Comparison of ENCODE assay signal across 8 mouse cellular contexts in genomic region chr15:89591317-89591716, GRCm38 (mm10). TPM values are rescaled to one million over a fixed set of nuclear protein-coding genes. Genes with fewer than 3 reads are reported as not detected.
DNase-seq lines count a peak whose midpoint lies in the region; ATAC-seq and TF ChIP-seq lines count a peak whose summit lies in the region.

No protein-coding gene starts in this region.

- H3K79me2 ChIP-seq in myocyte (ENCODE audit: control insufficient read depth, insufficient read depth) = no peaks in the 10 kb centered on the region

- ATAC-seq in intestine, postnatal 0 days = peak; percentile 29; the same call in 1 of the 2 replicates

- no peak for TF ChIP-seq POLR2A in myocyte (IDR thresholded peaks at IDR 0.05; ENCODE audit: insufficient read length, low read depth)

- no peak overlapping the region for H3K27ac ChIP-seq in intestine, postnatal 0 days (ENCODE audit: low read depth, low read length)

- no peaks in the 10 kb centered on the region for H3K27me3 ChIP-seq in intestine, postnatal 0 days (replicated peaks; ENCODE audit: control insufficient read depth, insufficient read depth, low read length)
- H3K27me3 ChIP-seq in myocyte (ENCODE audit: control insufficient read depth, insufficient read depth, insufficient read length) = peaks cover 3% of the 10 kb centered on the region

- peak; percentile 27 for DNase-seq in embryo, embryonic 10 days (ENCODE audit: low spot score)
- no peak for DNase-seq in embryo, embryonic 9.5 days (ENCODE audit: extremely low spot score)
- peak; percentile 16 for DNase-seq in right cerebral cortex, adult 18-20 months
- DNase-seq in right cerebral cortex, postnatal 25 days = no peak
- no peak for DNase-seq in gastrocnemius, adult 8-10 months (ENCODE audit: low spot score in 2 of 2)
- DNase-seq in spleen, postnatal 14 days (ENCODE audit: low spot score in 2 of 2) = no peak

- peaks cover 11% of the 10 kb centered on the region; the same call in 1 of the 2 replicates for H3K36me3 ChIP-seq in intestine, postnatal 0 days (ENCODE audit: control insufficient read depth, insufficient read depth)
- H3K36me3 ChIP-seq in myocyte (ENCODE audit: control insufficient read depth, insufficient read depth) = peaks cover 6% of the 10 kb centered on the region

- peak overlapping the region; percentile 1 for H3ac ChIP-seq in myocyte (ENCODE audit: control insufficient read depth, insufficient read length)

- peak overlapping the region; percentile 72 for H3K9ac ChIP-seq in intestine, postnatal 0 days (ENCODE audit: low read depth, low read length)

- H3K4me1 ChIP-seq in intestine, postnatal 0 days (replicated peaks; ENCODE audit: control insufficient read depth, insufficient read depth, low read length) = no peaks in the 10 kb centered on the region; the same call in 1 of the 2 replicates

- 2% methylated on average over 30 of the region's 30 CpGs for WGBS in intestine, postnatal 0 days

- TF ChIP-seq CTCF in intestine, postnatal 0 days (IDR thresholded peaks at IDR 0.05; ENCODE audit: low read depth) = no peak

- H3K9me3 ChIP-seq in intestine, postnatal 0 days (ENCODE audit: control insufficient read depth) = no peaks in the 10 kb centered on the region

- H3K4me2 ChIP-seq in intestine, postnatal 0 days (replicated peaks; ENCODE audit: low read depth) = peak overlapping the region; percentile 74
- H3K4me2 ChIP-seq in myocyte (ENCODE audit: low read depth) = peak overlapping the region; percentile 85

- H3K4me3 ChIP-seq in intestine, postnatal 0 days (ENCODE audit: low read depth, low read length) = peak overlapping the region; percentile 71
- peak overlapping the region; percentile 51 for H3K4me3 ChIP-seq in myocyte

TF ChIP-seq in myocyte, 11 proteins besides CTCF, POLR2A, EP300 and RAD21:
- TF ChIP-seq MYOG (IDR thresholded peaks at IDR 0.05; ENCODE audit: control insufficient read depth in 1 of 3, insufficient read depth in 1 of 3, insufficient read length in 2 of 3, low read depth in 2 of 3) = no peak
- no peak for TF ChIP-seq SRF (IDR thresholded peaks at IDR 0.05; ENCODE audit: control insufficient read depth, insufficient read length, low read depth)
- TF ChIP-seq MAX (IDR thresholded peaks at IDR 0.05; ENCODE audit: low read depth) = no peak
- no peak for TF ChIP-seq E2F4 (IDR thresholded peaks at IDR 0.05; ENCODE audit: insufficient read depth)
- TF ChIP-seq USF1 (IDR thresholded peaks at IDR 0.05; ENCODE audit: low read depth) = no peak
- TF ChIP-seq REST (IDR thresholded peaks at IDR 0.05; ENCODE audit: insufficient read depth, insufficient read length) = no peak
- TF ChIP-seq CEBPB (IDR thresholded peaks at IDR 0.05; ENCODE audit: insufficient read depth, poor library complexity, severe bottlenecking) = no peak
- no peak for TF ChIP-seq POLR2AphosphoS2 (IDR thresholded peaks at IDR 0.05; ENCODE audit: insufficient read length, low read depth)
- TF ChIP-seq MYOD1 (IDR thresholded peaks at IDR 0.05; ENCODE audit: control insufficient read depth in 1 of 3, insufficient read length in 2 of 3, low read depth in 2 of 3) = no peak
- TF ChIP-seq TCF3 (IDR thresholded peaks at IDR 0.05; ENCODE audit: insufficient read length, low read depth) = no peak
- no peak for TF ChIP-seq TCF12 (IDR thresholded peaks at IDR 0.05; ENCODE audit: insufficient read depth, poor library complexity, severe bottlenecking)
TF ChIP-seq in myocyte: peak in this region for 0.

RNA-seq across cellular contexts. Expression of gene Rabl2, which starts 0.4 kb away (rescaled TPM):
- polyA plus RNA-seq in intestine, postnatal 0 days (2015; fragmentation: Nextera tagmentation; extraction: Ambion mirVana) = 7.1 and 7.6 TPM in 2 replicates
- 13.9 TPM for polyA plus RNA-seq in myocyte (2012; fragmentation: generic; extraction: Trizol)
- total RNA-seq in gastrocnemius, adult 8-10 months (2022) = 1 to 10 TPM; 2.2 to 3.0 (median 2.6) TPM

RNA-seq across cellular contexts. Expression of gene Acr, which starts 23.2 kb away (rescaled TPM):
- polyA plus RNA-seq in intestine, postnatal 0 days (2015; fragmentation: Nextera tagmentation; extraction: Ambion mirVana) = 0.10 and 0.14 TPM in 2 replicates
- polyA plus RNA-seq in myocyte (2012; fragmentation: generic; extraction: Trizol) = not detected
- total RNA-seq in gastrocnemius, adult 8-10 months (2022) = under 1 TPM in 1 of 4 experiments, not detected in 3; 0.51 TPM

Comparison
In these comparisons a context has a peak if more than half of its experiments do, and no peak if none do; other contexts are left out.
1. DNase-seq: peak in embryo, embryonic 10 days (single experiment) and right cerebral cortex, adult 18-20 months (single experiment); none in embryo, embryonic 9.5 days (single experiment), right cerebral cortex, postnatal 25 days (single experiment), gastrocnemius, adult 8-10 months (0 of 2) and spleen, postnatal 14 days (0 of 2).